Mouse (Mus musculus): ENCODE measurements at regions not wholly inside any gene's neighbourhood (a gene's known extent, or its start where the extent isn't known, plus 50 kb on each side); places are given as distances from the start of the nearest gene placed in this dataset.

DNA sequence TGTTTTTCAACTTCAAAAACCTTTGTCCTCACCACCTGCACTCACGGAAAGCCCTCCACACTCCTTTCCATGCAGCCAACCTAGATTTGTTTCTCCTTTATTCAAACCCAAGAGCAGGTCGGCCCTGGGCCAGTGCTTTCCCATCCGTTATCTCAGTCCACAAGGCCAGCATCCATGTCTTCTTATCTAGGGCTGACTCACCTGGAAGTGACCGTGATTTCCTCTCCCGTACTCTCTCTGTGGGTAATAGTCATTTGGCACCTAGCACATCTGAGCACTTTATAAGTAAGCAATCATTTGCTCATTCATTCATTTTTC is 106.2 kb downstream of the Rassf10 start:
- DNase-seq (ENCODE audit: low spot score): no peak

DNA sequence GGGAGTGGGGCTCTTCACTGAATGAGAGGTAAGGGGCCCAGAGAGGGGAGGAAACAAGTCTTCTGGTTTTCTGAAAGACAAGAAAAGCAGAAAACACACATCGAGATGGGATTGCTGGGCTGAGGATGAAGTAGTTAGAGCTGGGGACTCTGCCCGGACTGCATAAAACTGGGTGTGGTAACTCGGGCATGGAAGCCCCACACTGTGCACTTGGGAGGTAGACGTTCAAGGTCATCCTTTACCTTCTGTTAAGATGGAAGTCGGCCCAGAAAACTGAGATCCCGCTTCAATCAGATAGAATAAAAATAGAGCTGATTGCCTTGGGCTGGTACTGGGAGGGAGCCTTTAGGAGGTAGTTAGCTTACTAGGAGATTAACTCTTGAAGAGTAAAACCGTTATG is 107.2 kb downstream of the Rassf10 start:
- no peak for DNase-seq (ENCODE audit: low spot score)

DNA sequence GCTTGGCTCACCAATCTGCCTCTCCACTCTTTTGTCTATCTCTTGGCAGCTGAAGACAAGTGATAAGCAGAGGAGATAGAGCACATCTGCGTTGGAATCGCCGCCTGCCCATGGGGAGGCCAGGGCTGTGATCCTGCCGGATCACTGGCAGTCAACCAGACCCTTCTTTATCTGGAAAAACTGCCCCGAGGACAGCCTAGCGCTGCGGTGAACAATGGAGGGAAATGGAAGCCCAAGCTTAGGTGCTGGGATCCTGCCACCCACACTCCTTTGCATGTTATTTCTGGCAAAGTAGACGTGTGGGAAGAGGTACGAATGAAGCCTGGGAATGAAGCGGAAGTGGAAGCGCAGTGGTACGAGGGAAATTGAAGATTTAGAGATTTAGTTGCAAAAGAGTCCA is 112.8 kb downstream of the Rassf10 start:
- no peak for DNase-seq (ENCODE audit: low spot score)

DNA sequence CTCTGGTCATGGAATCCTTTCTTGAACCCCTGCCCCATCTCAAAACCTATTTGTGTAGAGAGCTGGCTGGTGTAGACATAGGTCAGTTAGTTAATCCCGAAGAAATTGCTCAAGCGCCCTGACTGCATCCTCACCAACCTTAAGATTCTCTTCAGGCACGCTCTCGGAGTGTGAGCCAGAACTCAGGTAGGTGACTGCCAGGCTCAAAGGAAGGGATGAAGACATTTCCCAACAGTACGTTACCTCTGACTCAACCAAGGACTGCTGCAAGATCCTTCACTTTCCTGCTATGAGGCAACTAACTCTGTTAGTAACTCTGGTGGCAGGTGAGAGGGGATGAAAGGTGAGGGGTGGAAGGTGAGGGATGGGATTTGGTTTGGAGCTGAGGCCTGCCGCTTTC is 114.5 kb downstream of the Rassf10 start:
- DNase-seq (ENCODE audit: low spot score): no peak

- no peak for DNase-seq (ENCODE audit: low spot score)
Observed at GRCm38 (mm10) chr7:113069336-113069924, 115.7 kb downstream of the Rassf10 start.

DNA sequence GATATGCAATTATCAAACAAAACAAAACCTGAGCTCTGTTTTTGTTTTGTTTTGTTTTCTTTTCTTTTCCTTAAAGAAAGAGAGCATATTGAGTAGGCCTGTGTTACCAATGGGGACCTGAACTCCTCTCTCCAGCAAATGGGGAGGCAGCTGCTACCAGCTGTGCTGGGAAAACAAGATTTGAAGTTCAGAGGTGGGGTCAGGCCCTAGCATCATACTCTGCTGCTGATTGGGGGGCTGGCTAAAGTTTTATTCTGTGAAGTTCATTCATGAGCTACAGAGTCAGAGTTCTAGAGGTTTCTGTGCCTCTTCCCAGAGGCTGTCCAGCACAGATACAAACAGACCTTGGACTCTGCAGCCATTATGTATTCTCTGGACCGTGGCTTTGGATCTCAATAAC is 117.7 kb downstream of the Rassf10 start:
- no peak for DNase-seq (ENCODE audit: low spot score)

GRCm38 (mm10) chr7:113073781-113074180 is 120.0 kb downstream of the Rassf10 start:
- no peak for DNase-seq (ENCODE audit: low spot score)

DNA sequence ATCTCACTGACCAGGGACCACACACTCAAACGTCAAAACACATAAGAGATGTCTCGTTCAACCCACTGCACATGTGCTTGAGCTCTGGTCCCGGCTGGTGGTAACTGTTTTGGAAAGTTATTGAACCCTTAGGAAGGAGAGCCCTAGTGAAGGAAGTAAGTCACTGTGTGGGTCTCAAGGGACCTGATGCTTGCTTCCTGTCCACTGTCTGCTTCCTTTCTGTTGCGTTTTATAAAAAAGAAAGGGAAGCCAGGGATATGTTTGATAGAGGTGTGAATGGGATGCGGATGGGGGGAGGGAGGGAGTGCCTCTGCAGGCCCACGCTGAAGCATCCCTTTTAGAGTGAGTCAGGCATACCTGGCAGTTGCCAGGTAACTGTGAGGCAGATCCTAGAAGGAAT is 121.6 kb downstream of the Rassf10 start:
- DNase-seq (ENCODE audit: low spot score): no peak

GRCm38 (mm10) chr7:113076243-113076642 is 122.5 kb downstream of the Rassf10 start:
- no peak for DNase-seq (ENCODE audit: low spot score)

- no peak for DNase-seq (ENCODE audit: low spot score)
Observed at GRCm38 (mm10) chr7:113081120-113081519, 126.1 kb upstream of the Arntl start.

DNA sequence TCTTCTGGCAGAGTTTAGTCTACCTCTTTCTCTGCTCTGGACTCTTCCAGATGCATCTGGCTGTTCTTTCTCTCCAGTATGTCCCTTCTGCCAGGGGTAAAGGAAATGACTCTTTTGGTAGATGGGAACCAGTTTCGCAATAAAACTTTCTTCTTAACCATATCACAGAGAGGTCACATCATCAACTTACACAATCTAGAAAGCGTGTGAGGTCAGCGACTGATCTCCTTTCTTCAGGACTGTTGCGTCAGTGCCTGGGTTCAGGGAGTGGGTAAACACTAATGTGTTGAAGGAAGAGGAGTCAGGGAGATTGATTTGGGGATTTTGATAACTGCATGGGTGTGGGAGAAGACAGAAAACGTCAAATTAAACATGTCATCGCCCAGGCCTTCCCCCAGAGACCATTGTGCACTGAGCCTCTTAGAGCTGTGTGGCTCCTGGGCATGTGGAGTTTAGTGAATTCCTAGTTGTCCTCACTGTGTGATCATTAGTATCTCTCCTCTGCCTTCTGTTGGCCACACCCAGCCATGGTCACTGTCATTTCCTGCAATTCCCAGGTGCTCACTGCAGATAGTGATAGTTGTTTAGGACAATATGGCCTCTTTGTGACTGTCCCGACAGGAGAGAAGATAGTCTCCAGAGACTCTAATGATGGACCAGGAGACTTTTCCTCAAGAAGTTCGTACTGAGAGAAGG is 122.2 kb upstream of the Arntl start:
- no peak for DNase-seq (ENCODE audit: low spot score)

DNA sequence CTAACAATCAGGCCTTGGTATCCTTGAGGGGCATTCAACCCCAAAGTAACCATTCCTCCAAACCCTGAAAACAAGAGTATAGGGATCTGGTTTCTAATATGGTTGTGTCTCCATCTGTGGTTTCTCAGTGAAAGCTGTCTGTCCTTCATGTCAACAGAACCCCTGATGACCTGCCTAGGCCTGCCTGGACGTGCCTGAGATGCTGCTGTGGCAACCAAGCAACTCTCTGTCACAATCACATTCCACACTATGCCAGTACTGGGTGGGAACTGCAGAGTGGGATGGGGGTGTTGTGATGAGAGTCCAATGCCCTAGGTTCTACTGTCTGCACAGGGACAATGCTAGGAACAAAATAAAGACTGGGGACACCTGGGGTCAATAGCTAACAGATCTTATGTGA is 121.1 kb upstream of the Arntl start:
- no peak for DNase-seq (ENCODE audit: low spot score)

- no peak for DNase-seq (ENCODE audit: low spot score)
Observed at GRCm38 (mm10) chr7:113087646-113088045, 119.6 kb upstream of the Arntl start.

- DNase-seq (ENCODE audit: low spot score): no peak
Observed at GRCm38 (mm10) chr7:113089044-113089443, 118.2 kb upstream of the Arntl start.

GRCm38 (mm10) chr7:113093931-113094330 is 113.3 kb upstream of the Arntl start:
- no peak for DNase-seq (ENCODE audit: low spot score)

GRCm38 (mm10) chr7:113095092-113095491 is 112.2 kb upstream of the Arntl start:
- DNase-seq (ENCODE audit: low spot score): no peak

- DNase-seq (ENCODE audit: low spot score): no peak
Observed at GRCm38 (mm10) chr7:113104265-113104664, 103.0 kb upstream of the Arntl start.

- no peak for DNase-seq (ENCODE audit: low spot score)
Observed at GRCm38 (mm10) chr7:113105359-113105758, 101.9 kb upstream of the Arntl start.

- DNase-seq (ENCODE audit: low spot score): no peak
Observed at GRCm38 (mm10) chr7:113106731-113107130, 100.5 kb upstream of the Arntl start.

DNA sequence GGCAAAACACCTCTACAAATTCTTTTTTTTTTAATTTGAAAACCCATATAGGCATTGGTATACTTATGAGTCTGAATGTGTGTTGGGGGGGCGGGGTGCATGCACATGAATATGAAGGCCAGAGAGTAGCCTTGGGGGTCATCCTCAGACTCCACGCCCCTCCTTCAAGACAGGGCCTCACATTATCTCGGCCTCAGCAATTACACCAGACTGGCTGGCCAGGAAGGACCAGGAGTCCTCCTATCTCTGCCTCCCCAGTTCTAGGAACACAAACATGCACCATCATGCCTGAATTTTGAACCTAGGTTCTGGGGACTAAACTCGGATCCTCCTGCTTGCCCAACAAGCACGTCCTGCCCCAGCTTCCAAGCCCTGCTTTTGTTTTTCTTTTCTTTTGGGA is 99.3 kb upstream of the Arntl start:
- DNase-seq (ENCODE audit: low spot score): no peak

DNA sequence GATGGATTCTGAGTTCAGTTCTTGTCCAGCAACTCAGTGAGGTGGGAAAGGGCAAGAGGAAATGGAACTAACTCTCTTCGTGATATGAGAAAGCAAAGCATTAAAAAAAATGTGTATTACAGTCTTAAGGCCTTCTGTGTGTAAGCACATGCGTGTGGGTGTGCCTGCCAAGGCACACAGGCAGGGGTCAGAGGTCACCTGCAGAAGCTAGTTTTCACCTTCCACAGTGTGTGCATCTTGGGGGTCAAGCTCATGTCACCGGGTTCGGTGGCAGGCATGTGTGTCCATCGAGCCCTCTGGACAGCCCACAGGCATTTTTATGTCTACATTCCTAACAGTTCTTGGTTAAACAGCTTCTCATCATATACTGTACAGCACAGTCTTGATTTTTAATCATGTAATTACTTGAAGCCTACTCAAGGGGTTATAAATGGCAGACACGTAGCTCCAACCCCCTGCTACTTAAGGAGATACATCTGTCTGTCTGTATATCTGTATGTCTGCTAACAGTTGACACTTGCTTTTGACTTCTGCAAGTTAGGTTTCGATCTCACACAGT is 98.7 kb upstream of the Arntl start:
- DNase-seq (ENCODE audit: low spot score): no peak

- no peak for DNase-seq (ENCODE audit: low spot score)
Observed at GRCm38 (mm10) chr7:113109481-113109880, 97.8 kb upstream of the Arntl start.

DNA sequence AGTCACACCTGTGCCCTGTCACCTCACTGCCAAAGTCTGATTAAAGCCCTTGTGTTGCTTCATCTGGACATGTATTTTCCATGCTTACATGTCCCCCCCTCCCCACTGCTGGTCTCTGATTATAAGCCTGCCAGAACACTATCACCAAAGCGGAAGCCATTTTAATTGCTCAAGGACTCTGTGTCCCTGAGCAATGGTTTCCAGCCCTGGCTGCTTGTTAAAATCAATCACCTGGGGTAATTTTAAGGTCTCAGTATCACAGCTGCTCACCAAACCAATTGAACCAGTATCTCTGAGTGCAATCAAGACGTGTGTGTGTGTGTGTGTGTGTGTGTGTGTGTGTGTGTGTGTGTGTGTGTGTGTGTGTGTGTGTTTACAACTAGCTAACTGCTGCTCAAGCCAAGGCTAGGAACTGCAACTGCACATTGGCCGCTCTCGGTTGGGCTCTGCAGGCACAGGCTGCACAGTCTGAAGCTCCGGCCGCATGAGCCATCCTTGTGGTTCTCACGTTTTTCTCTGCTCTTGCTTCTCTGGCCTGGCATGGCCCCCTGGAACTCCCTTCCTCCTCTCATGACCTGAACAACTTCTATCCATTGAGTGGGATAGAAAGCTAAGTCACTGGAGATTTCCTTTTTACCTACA is 96.3 kb upstream of the Arntl start:
- no peak for DNase-seq (ENCODE audit: low spot score)

Data from spleen, adult 12 weeks (tissue).